Comparison of ENCODE assay signal across 8 mouse cellular contexts in genomic region chr7:44855036-44855435, GRCm38 (mm10). TPM values are rescaled to one million over a fixed set of nuclear protein-coding genes. Genes with fewer than 3 reads are reported as not detected.
DNase-seq lines count a peak whose midpoint lies in the region; ATAC-seq and TF ChIP-seq lines count a peak whose summit lies in the region.

No protein-coding gene starts in this region.

- H3K27me3 ChIP-seq in cerebellum, adult 2 months (ENCODE audit: control insufficient read depth, insufficient read depth, low read length): no peaks in the 10 kb centered on the region
- no peaks in the 10 kb centered on the region for H3K27me3 ChIP-seq in megakaryocyte, embryonic 14.5 days (replicated peaks)
- no peaks in the 10 kb centered on the region for H3K27me3 ChIP-seq in limb, embryonic 15.5 days
- H3K27me3 ChIP-seq in stomach, postnatal 0 days (ENCODE audit: control insufficient read depth, insufficient read depth, low read length): no peaks in the 10 kb centered on the region

- no peak for ATAC-seq in cerebellum, adult (ENCODE audit: insufficient number of reproducible peaks, low FRiP score, low TSS enrichment)
- ATAC-seq in megakaryocyte, adult 5-6 weeks (ENCODE audit: poor library complexity, severe bottlenecking): no peak
- no peak for ATAC-seq in limb, embryonic 15.5 days (ENCODE audit: insufficient number of reproducible peaks, low FRiP score, low TSS enrichment, low read depth)
- ATAC-seq in stomach, postnatal 0 days (ENCODE audit: low FRiP score, low TSS enrichment): peak; percentile 3; the same call in 1 of the 2 replicates

- H3K4me3 ChIP-seq in cerebellum, adult 2 months (replicated peaks; ENCODE audit: insufficient read depth, low read depth, low read length): peak overlapping the region; percentile 69
- H3K4me3 ChIP-seq in megakaryocyte, embryonic 14.5 days (replicated peaks): peak overlapping the region; percentile 98
- peak overlapping the region; percentile 48 for H3K4me3 ChIP-seq in limb, embryonic 15.5 days
- peak overlapping the region; percentile 57 for H3K4me3 ChIP-seq in stomach, postnatal 0 days (ENCODE audit: low read depth, low read length)

- H3K9ac ChIP-seq in limb, embryonic 15.5 days: peak overlapping the region; percentile 51; the same call in 1 of the 2 replicates
- 0 out of 2 replicates have a peak overlapping the region, but pooled peaks have one; percentile 72 for H3K9ac ChIP-seq in stomach, postnatal 0 days (ENCODE audit: low read length)

- no peak for TF ChIP-seq POLR2A in cerebellum, adult 2 months (IDR thresholded peaks at IDR 0.05; ENCODE audit: borderline replicate concordance, insufficient read depth, low read length)

- TF ChIP-seq CTCF in cerebellum, adult 2 months (IDR thresholded peaks at IDR 0.05; ENCODE audit: borderline replicate concordance, insufficient read depth, low read depth, low read length): no peak
- no peak for TF ChIP-seq CTCF in stomach, postnatal 0 days (IDR thresholded peaks at IDR 0.05; ENCODE audit: low read depth)

- H3K27ac ChIP-seq in cerebellum, adult 2 months (ENCODE audit: insufficient read depth, low read length): peak overlapping the region; percentile 93
- peak overlapping the region; percentile 93 for H3K27ac ChIP-seq in limb, embryonic 15.5 days
- peak overlapping the region; percentile 88 for H3K27ac ChIP-seq in stomach, postnatal 0 days (replicated peaks)

- H3K4me2 ChIP-seq in limb, embryonic 15.5 days: peak overlapping the region; percentile 86
- H3K4me2 ChIP-seq in stomach, postnatal 0 days (replicated peaks; ENCODE audit: low read depth): peak overlapping the region; percentile 88

- H3K4me1 ChIP-seq in cerebellum, adult 2 months (ENCODE audit: control insufficient read depth, insufficient read depth, low read length): peaks cover 9% of the 10 kb centered on the region
- peaks cover 86% of the 10 kb centered on the region for H3K4me1 ChIP-seq in megakaryocyte, embryonic 14.5 days
- peaks cover 73% of the 10 kb centered on the region for H3K4me1 ChIP-seq in limb, embryonic 15.5 days
- H3K4me1 ChIP-seq in stomach, postnatal 0 days (replicated peaks; ENCODE audit: control insufficient read depth, insufficient read depth): peaks cover 10% of the 10 kb centered on the region

- 19% methylated on average over 10 of the region's 10 CpGs for WGBS in cerebellum, adult 2 months
- 40% methylated on average over 10 of the region's 10 CpGs for WGBS in limb, embryonic 15.5 days
- WGBS in stomach, postnatal 0 days: 34% methylated on average over 10 of the region's 10 CpGs

- peak; percentile 67 for TF ChIP-seq EP300 in stomach, postnatal 0 days (optimal IDR thresholded peaks at IDR 0.05)

- H3K9me3 ChIP-seq in megakaryocyte, embryonic 14.5 days: no peaks in the 10 kb centered on the region
- H3K9me3 ChIP-seq in limb, embryonic 15.5 days: no peaks in the 10 kb centered on the region
- H3K9me3 ChIP-seq in stomach, postnatal 0 days (ENCODE audit: control insufficient read depth, low read length): no peaks in the 10 kb centered on the region

- H3K36me3 ChIP-seq in megakaryocyte, embryonic 14.5 days (replicated peaks; ENCODE audit: low read length): peaks cover 41% of the 10 kb centered on the region
- peaks cover 20% of the 10 kb centered on the region for H3K36me3 ChIP-seq in limb, embryonic 15.5 days
- no peaks in the 10 kb centered on the region; the same call in 1 of the 2 replicates for H3K36me3 ChIP-seq in stomach, postnatal 0 days (ENCODE audit: control insufficient read depth, insufficient read depth, low read length)

- no peak for DNase-seq in cerebellum, adult 2 months
- DNase-seq in stomach, postnatal 0 days (ENCODE audit: low spot score): no peak
- DNase-seq in adrenal gland, postnatal 25 days: no peak
- no peak for DNase-seq in embryo, embryonic 9.5 days (ENCODE audit: extremely low spot score)

RNA-seq across cellular contexts. Expression of gene Pnkp, which starts 1.9 kb away (rescaled TPM):
- 38.3 and 46.7 TPM in 2 replicates for polyA plus RNA-seq in cerebellum, adult 2 months (2012; rRNA removed)
- 30.0 and 36.4 TPM in 2 replicates for polyA plus RNA-seq in megakaryocyte, embryonic 14.5 days (2012; ENCODE audit: insufficient read depth, low replicate concordance)
- 75.1 and 89.7 TPM in 2 replicates for total RNA-seq in megakaryocyte, adult 5-6 weeks (2015)
- total RNA-seq in megakaryocyte, adult 5-6 weeks (2017): 109 and 129 TPM in 2 replicates
- 29.7 and 29.8 TPM in 2 replicates for polyA plus RNA-seq in limb, embryonic 15.5 days (2015; fragmentation: Nextera tagmentation; extraction: Ambion mirVana)
- polyA plus RNA-seq in stomach, postnatal 0 days (2015; fragmentation: Nextera tagmentation; extraction: Ambion mirVana): 23.5 and 25.7 TPM in 2 replicates
- 53.2 and 55.8 TPM in 2 replicates for total RNA-seq in adrenal gland, postnatal 25 days (2021)

RNA-seq across cellular contexts. Expression of gene Tbc1d17, which starts 6.2 kb away (rescaled TPM):
- polyA plus RNA-seq in cerebellum, adult 2 months (2012; rRNA removed): 119 and 123 TPM in 2 replicates
- 44.5 TPM in 2 replicates for polyA plus RNA-seq in megakaryocyte, embryonic 14.5 days (2012; ENCODE audit: insufficient read depth, low replicate concordance)
- total RNA-seq in megakaryocyte, adult 5-6 weeks (2015): 12.5 and 17.6 TPM in 2 replicates
- 13.0 and 14.8 TPM in 2 replicates for total RNA-seq in megakaryocyte, adult 5-6 weeks (2017)
- 82.6 and 89.6 TPM in 2 replicates for polyA plus RNA-seq in limb, embryonic 15.5 days (2015; fragmentation: Nextera tagmentation; extraction: Ambion mirVana)
- 45.4 and 48.0 TPM in 2 replicates for polyA plus RNA-seq in stomach, postnatal 0 days (2015; fragmentation: Nextera tagmentation; extraction: Ambion mirVana)
- total RNA-seq in adrenal gland, postnatal 25 days (2021): 62.1 and 88.5 TPM in 2 replicates

RNA-seq across cellular contexts. Expression of gene Akt1s1, which starts 6.2 kb away (rescaled TPM):
- polyA plus RNA-seq in cerebellum, adult 2 months (2012; rRNA removed): 78.3 and 83.6 TPM in 2 replicates
- 372 and 2,506 TPM in 2 replicates for polyA plus RNA-seq in megakaryocyte, embryonic 14.5 days (2012; ENCODE audit: insufficient read depth, low replicate concordance)
- total RNA-seq in megakaryocyte, adult 5-6 weeks (2015): 4.7 and 6.5 TPM in 2 replicates
- total RNA-seq in megakaryocyte, adult 5-6 weeks (2017): 8.0 and 9.6 TPM in 2 replicates
- polyA plus RNA-seq in limb, embryonic 15.5 days (2015; fragmentation: Nextera tagmentation; extraction: Ambion mirVana): 118 and 124 TPM in 2 replicates
- polyA plus RNA-seq in stomach, postnatal 0 days (2015; fragmentation: Nextera tagmentation; extraction: Ambion mirVana): 70.8 and 75.2 TPM in 2 replicates
- 116 and 138 TPM in 2 replicates for total RNA-seq in adrenal gland, postnatal 25 days (2021)

RNA-seq across cellular contexts. Expression of gene Ptov1, which starts 14.6 kb away (rescaled TPM):
- polyA plus RNA-seq in cerebellum, adult 2 months (2012; rRNA removed): 355 and 364 TPM in 2 replicates
- polyA plus RNA-seq in megakaryocyte, embryonic 14.5 days (2012; ENCODE audit: insufficient read depth, low replicate concordance): 191 and 368 TPM in 2 replicates
- total RNA-seq in megakaryocyte, adult 5-6 weeks (2015): 21.3 and 29.0 TPM in 2 replicates
- 5.9 and 8.7 TPM in 2 replicates for total RNA-seq in megakaryocyte, adult 5-6 weeks (2017)
- 286 and 373 TPM in 2 replicates for polyA plus RNA-seq in limb, embryonic 15.5 days (2015; fragmentation: Nextera tagmentation; extraction: Ambion mirVana)
- 159 and 179 TPM in 2 replicates for polyA plus RNA-seq in stomach, postnatal 0 days (2015; fragmentation: Nextera tagmentation; extraction: Ambion mirVana)
- 309 and 326 TPM in 2 replicates for total RNA-seq in adrenal gland, postnatal 25 days (2021)

RNA-seq across cellular contexts. Expression of gene Med25, which starts 37.5 kb away (rescaled TPM):
- polyA plus RNA-seq in cerebellum, adult 2 months (2012; rRNA removed): 105 and 117 TPM in 2 replicates
- 249 and 952 TPM in 2 replicates for polyA plus RNA-seq in megakaryocyte, embryonic 14.5 days (2012; ENCODE audit: insufficient read depth, low replicate concordance)
- total RNA-seq in megakaryocyte, adult 5-6 weeks (2015): 19.4 and 23.7 TPM in 2 replicates
- total RNA-seq in megakaryocyte, adult 5-6 weeks (2017): 8.6 and 9.0 TPM in 2 replicates
- 103 and 109 TPM in 2 replicates for polyA plus RNA-seq in limb, embryonic 15.5 days (2015; fragmentation: Nextera tagmentation; extraction: Ambion mirVana)
- polyA plus RNA-seq in stomach, postnatal 0 days (2015; fragmentation: Nextera tagmentation; extraction: Ambion mirVana): 64.4 and 75.3 TPM in 2 replicates
- total RNA-seq in adrenal gland, postnatal 25 days (2021): 93.7 and 103 TPM in 2 replicates

Comparison
In these comparisons a context has a peak if more than half of its experiments do, and no peak if none do; other contexts are left out.
1. H3K4me3 ChIP-seq: peak in every context shown above with its lines; median percentile 98 in megakaryocyte, embryonic 14.5 days; 69 in cerebellum, adult 2 months; 57 in stomach, postnatal 0 days; 48 in limb, embryonic 15.5 days.